Mouse (Mus musculus) brain, adult 2 months (tissue): Measurements from ENCODE around the gene Serpina3f.
"Not testable (repeated sequence)": the region's sequence is repeated elsewhere in the genome, so short reads cannot be mapped to it uniquely, and the experiment has no call there.

ENCODE experiments used
- DNase-seq: peaks from one replicate; pipeline ENCODE4 v3.0.0; 2011; ENCODE audit warnings: low read depth, low spot score

Serpina3f gene

DNA sequence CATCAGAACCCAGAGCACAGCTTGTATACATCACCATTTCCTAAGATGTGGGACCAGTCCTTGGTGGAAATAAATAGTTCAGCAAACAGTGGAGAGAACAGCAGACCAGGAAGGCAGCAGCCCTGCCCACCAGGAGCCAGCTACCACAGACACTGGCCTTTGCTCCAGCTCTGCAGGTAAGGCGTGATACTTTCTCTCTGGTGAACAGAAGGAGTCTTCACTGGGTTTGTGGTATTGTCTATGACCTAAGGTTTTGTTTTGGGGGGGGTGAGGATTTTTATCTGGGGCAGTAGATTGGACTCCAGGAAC is at the start of gene Serpina3f:
Gene Serpina3f (plus strand): TSS at position 100 of the 309 bp plus-strand sequence.
- no peak for DNase-seq

DNA sequence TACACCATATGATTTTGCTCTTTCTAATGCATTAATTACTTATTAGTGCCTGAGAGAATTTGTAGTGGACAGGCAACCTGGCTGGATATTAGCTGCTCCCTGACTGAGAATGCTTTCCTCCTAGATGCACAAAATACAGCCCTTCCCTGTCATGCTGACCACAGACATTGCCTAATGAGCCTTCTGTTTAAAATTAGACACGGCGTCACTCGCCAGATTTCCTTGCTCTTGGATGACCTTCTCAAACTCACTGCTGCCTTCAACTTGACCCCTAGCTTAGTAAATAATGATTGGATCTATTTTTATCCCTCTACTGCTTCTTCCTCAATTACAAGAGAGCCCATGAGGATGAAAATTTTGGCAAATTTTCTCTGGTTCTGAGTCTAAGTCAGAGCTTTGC is 39.6 kb upstream of the Serpina3f start:
- DNase-seq, result no peak

- DNase-seq, result no peak
These were observed 38.7 kb upstream of the Serpina3f start for GRCm38 (mm10) chr12:104175636-104176035.

DNA sequence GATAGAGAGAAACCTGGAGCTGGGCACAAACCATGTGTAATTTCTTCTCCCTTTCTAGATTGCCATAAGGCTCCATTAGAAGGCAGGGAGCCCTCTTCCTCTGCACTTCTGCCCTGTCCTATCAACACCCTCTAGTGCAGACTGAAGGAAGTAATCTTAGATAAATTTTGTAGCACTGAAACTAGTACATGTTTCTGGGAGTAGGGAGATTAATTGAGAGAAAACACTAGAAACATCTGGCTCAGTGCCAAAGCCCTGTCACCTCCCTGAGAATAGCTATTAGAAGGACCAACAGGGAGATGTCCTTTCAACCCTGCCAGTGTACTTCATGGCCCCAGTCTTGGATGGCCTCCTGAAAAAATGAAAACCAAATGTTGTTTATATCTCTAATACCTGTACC is 35.8 kb upstream of the Serpina3f start:
- no peak for DNase-seq

- DNase-seq, result no peak
These were observed 35.4 kb upstream of the Serpina3f start for GRCm38 (mm10) chr12:104178987-104179386.

DNA sequence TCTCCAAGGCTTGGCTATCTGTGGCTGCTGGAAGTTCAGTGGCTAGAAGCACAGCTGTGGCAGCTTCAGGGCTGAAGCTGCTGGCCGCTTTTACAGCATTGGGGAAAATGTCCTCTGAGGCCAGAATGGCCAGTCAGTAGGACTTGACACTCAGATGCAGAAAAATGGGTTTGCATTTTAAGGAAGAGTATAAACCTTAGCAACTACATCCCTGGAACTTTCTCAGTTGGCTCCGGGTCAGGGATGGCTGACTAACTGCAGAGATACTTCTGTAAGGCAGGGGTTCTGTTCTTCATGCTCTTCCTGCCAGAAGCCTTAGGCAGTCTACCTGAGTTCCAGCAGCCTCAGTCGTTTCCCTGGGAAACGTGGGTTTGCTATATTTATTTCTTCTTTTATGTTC is 29.3 kb upstream of the Serpina3f start:
- no peak for DNase-seq

- peak; percentile 80 for DNase-seq
These were observed 28.2 kb upstream of the Serpina3f start for GRCm38 (mm10) chr12:104186041-104186581.

GRCm38 (mm10) chr12:104189246-104189645 is 25.1 kb upstream of the Serpina3f start:
- DNase-seq, result no peak

GRCm38 (mm10) chr12:104190852-104191251 is 23.5 kb upstream of the Serpina3f start:
- DNase-seq, result peak; percentile 37

DNA sequence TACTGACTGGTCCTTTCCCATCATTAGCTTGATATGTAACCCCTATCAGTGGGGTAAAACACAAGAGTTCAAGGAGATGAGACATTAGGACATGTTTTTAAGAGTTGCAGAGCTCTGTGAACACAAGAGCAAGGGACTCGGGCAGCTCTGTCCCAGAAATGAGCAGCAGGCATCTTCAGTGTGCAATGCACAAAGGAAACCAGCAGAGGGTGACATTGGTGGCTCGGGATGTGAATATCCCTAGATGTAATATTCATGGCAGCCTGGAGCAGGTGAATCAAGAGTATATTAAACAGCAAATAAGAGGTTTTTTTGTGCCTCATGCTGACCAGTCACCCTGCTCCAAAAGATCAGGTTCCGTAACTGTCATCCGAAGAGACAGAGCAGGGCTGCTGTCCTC is 5.2 kb upstream of the Serpina3f start:
- no peak for DNase-seq

GRCm38 (mm10) chr12:104209802-104210201 is 4.5 kb upstream of the Serpina3f start:
- DNase-seq, result no peak

GRCm38 (mm10) chr12:104213689-104214444 is 477 bp upstream of the Serpina3f start:
- peak; percentile 10 for DNase-seq

GRCm38 (mm10) chr12:104215249-104215648 is 905 bp downstream of the Serpina3f start:
- no peak for DNase-seq

GRCm38 (mm10) chr12:104221616-104222015 is 7.3 kb downstream of the Serpina3f start:
- DNase-seq, result no peak

DNA sequence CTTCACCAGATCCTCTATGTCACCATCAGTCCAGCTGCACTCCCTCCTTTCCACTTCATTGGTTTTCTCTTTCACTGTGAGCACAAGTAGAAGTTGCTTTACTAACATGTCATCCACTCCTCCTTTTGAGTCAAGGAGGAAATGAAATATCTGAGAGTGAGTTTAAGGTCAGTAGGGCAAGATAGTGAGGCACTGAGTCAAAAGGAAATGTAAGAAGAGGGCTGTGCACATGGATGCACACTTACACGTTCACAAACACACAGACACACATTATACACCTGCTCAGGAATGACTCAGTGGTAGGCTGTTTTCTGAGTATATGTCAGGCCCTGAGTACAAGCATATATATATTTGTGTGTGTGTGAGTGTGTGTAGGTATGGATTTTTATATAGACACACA is 9.3 kb downstream of the Serpina3f start:
- no peak for DNase-seq

DNA sequence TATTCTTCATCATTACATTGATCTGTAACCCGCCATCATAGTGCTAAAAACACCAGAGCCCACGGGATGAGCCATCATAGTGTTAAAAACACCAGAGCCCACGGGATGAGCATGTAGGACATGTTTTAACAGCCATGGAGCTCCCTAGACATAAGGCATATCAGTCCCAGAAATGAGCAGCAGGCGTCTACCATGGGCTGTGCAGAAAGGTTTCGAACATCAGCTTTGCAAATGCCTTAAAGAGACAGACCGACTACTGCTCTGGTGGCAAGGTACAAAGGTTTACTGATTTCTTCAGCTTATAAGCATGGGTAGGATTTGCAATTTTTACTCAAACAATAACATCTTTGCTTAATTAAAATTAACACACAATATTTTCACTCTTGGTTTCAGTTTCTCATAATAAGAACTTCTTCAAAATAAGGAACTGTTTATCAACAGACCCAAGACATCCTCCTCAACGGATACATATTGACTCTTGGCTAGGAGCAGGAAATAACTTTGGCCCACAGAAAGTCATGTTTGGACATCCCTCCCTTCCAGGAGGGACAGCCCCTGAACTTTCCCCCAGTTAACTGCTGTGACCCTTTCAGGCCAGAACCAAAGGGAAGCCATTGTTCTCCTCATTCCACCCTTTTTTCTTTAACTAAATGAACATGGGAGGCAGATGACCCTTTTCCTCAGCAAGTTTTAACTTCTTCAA is 10.4 kb downstream of the Serpina3f start:
- no peak for DNase-seq

DNA sequence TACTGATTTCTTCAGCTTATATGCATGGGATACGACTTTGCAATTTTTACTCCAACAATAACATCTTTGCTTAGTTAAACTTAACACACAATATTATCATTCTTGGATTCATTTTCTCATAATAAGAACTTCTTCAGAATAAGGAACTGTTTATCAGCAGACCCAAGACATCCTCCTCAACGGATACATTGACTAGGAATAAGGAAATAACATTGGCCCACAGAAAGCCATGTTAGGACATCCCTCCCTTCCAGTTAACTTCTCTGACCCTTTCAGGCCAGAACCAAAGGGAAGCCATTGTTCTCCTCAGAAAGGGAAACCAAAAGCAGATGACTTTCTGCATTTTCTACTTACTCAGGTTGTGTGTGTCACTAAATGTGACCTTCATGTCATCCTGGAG is 16.4 kb downstream of the Serpina3f start:
- DNase-seq, result no peak

DNA sequence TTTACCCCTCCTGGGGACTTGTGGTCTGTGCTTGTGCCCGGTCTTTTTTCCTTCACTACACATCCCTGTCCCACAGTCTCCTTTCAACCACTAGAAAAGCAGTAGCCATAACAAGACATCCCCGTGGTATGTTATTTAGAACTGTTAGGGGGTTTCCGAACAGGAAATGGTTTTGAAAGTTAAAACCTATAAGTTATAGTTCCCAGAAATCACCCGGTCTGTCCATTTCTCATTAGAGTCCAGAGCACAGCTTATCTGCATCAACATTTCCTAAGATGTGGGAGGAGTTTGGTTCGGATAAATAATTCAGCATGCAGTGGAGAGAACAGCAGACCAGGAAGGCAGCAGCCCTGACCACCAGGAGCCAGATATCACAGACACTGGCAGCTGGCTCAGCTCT is 21.6 kb downstream of the Serpina3f start, which contains the start of gene Serpina3g:
Gene Serpina3g (plus strand): TSS at position 331 of the 400 bp plus-strand sequence.
- no peak for DNase-seq

DNA sequence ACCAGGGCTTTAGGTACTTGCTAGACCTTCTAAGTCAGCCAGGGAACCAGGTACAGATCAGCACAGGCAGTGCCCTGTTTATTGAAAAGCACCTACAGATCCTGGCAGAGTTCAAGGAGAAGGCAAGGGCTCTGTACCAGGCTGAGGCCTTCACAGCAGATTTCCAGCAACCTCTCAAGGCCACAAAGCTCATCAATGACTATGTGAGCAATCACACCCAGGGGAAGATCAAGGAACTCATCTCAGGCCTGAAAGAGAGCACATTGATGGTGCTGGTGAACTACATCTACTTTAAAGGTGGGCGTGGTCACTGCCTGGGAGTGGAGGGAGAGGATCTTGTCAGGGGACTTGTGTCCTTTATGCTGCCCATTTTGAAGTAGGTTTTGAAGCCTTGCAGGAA is 23.7 kb downstream of the Serpina3f start:
- not testable (repeated sequence) for DNase-seq

GRCm38 (mm10) chr12:104243307-104243706 is 29.0 kb downstream of the Serpina3f start:
- DNase-seq, result no peak

GRCm38 (mm10) chr12:104245092-104245491 is 30.7 kb downstream of the Serpina3f start:
- DNase-seq, result peak; percentile 44

DNA sequence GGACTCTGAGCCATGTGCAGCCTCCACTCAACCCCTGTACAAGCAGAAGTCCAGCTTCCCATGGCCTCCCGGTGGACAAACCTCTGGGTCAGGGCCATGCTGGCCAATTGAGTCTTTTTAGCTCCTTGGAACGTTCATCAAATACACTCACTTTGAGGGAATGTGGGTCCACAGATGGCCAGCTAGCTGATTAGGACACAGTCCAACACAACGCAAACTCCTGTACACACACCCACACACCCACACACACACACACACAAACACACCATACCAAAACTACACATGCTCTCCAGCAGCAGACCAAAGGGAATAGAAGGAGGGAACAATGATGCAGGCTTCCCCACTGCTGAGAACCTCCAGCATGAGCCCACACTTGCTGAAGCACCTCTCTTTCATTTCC is 31.3 kb downstream of the Serpina3f start:
- DNase-seq, result peak; percentile 65

GRCm38 (mm10) chr12:104247553-104248002 is 33.2 kb downstream of the Serpina3f start:
- DNase-seq, result peak; percentile 40
